Mouse (Mus musculus): ENCODE results near the gene Sorbs1. TPM values are rescaled to one million over a fixed set of nuclear protein-coding genes. Genes with fewer than 3 reads are reported as not detected.
A peak's percentile ranks its signal among the peaks of the same experiment; 100 is the strongest.

The Sorbs1 gene
- polyA plus RNA-seq, 1 experiment from 2014 or later, result 74.4 TPM

GRCm38 (mm10) chr19:40257396-40257795 lies 256.2 kb downstream of the Sorbs1 start:
- no peak for DNase-seq (ENCODE audit: low spot score)
- Histone ChIP-seq H3K27me3 (ENCODE audit: insufficient read depth, poor library complexity, severe bottlenecking) (no peaks in the 10 kb centered on the region), H3K36me3 (no peaks in the 10 kb centered on the region), H3K4me3 (no peak overlapping the region), H3K9me3 (no peaks in the 10 kb centered on the region), H3K4me1 (replicated peaks) (peaks cover 11% of the 10 kb centered on the region), H3K27ac (no peak overlapping the region)
- WGBS, result 66% methylated on average over 4 of the region's 4 CpGs

- Histone ChIP-seq H3K27me3 (ENCODE audit: insufficient read depth, poor library complexity, severe bottlenecking) (no peaks in the 10 kb centered on the region), H3K4me1 (replicated peaks) (peaks cover 11% of the 10 kb centered on the region), H3K36me3 (no peaks in the 10 kb centered on the region), H3K9me3 (no peaks in the 10 kb centered on the region), H3K4me3 (no peak overlapping the region), H3K27ac (no peak overlapping the region)
- no peak for DNase-seq (ENCODE audit: low spot score)
- 79% methylated on average over 2 of the region's 2 CpGs for WGBS
These were observed 257.1 kb downstream of the Sorbs1 start for GRCm38 (mm10) chr19:40256376-40257050.

DNA sequence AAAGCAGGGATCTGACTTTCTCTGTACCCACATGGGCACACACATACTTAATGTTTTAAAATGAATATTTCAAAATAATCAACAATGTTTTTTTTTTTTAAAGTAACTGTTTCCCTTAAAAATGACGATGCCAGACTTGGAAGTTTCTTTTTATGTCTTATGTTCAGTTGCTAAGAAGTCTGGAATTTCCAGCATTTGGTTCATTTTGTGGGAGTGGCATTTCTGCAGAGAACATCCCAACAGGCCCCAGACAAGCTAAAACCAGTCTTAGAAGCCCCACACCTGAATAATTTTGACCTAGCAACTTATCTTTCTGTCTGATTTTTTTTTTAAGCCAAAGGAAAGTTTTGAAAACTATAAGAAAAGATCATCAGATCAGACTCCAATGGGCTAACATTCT lies 258.0 kb downstream of the Sorbs1 start:
- Histone ChIP-seq H3K36me3 (no peaks in the 10 kb centered on the region), H3K27ac (no peak overlapping the region), H3K9me3 (no peaks in the 10 kb centered on the region), H3K4me1 (replicated peaks) (peaks cover 11% of the 10 kb centered on the region), H3K4me3 (no peak overlapping the region), H3K27me3 (ENCODE audit: insufficient read depth, poor library complexity, severe bottlenecking) (no peaks in the 10 kb centered on the region)
- 88% methylated on average over 1 of the region's 1 CpGs for WGBS
- no peak for DNase-seq (ENCODE audit: low spot score)

GRCm38 (mm10) chr19:40254741-40255140 lies 258.8 kb downstream of the Sorbs1 start:
- H3K4me3 ChIP-seq, result no peak overlapping the region
- no peak overlapping the region for H3K27ac ChIP-seq
- H3K36me3 ChIP-seq, result no peaks in the 10 kb centered on the region
- no peaks in the 10 kb centered on the region for H3K27me3 ChIP-seq (ENCODE audit: insufficient read depth, poor library complexity, severe bottlenecking)
- H3K4me1 ChIP-seq (replicated peaks), result peaks cover 11% of the 10 kb centered on the region
- 86% methylated on average over 3 of the region's 3 CpGs for WGBS
- no peaks in the 10 kb centered on the region for H3K9me3 ChIP-seq
- DNase-seq (ENCODE audit: low spot score), result no peak

GRCm38 (mm10) chr19:40253768-40254167 lies 259.8 kb downstream of the Sorbs1 start:
- Histone ChIP-seq H3K27me3 (ENCODE audit: insufficient read depth, poor library complexity, severe bottlenecking) (no peaks in the 10 kb centered on the region), H3K36me3 (no peaks in the 10 kb centered on the region), H3K4me1 (replicated peaks) (peaks cover 11% of the 10 kb centered on the region), H3K27ac (peak overlapping the region; percentile 29), H3K9me3 (no peaks in the 10 kb centered on the region), H3K4me3 (no peak overlapping the region)
- DNase-seq (ENCODE audit: low spot score), result peak; percentile 39
- WGBS, result 55% methylated on average over 13 of the region's 13 CpGs

DNA sequence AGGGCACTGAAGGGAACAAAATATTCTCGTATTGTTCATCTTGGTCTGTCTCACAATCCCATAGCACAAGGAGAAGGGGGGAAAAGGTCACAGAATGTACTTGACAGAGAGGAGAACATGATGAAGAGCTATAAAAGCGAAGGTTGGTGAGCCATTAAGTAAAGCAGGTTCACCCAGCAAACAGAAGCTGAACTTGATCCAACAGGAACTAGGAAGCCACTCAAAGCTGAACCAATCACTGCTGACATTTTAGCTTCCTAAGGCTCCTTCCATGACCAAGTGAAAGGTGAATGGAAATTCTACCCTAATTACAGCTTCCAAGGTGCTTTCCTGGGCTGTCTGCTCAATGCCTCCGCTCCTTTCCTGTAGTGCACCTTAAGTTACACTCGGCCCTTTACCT lies 262.5 kb downstream of the Sorbs1 start:
- DNase-seq (ENCODE audit: low spot score), result no peak
- H3K4me3 ChIP-seq, result no peak overlapping the region
- H3K27ac ChIP-seq, result no peak overlapping the region
- H3K9me3 ChIP-seq, result no peaks in the 10 kb centered on the region
- no peaks in the 10 kb centered on the region for H3K36me3 ChIP-seq
- no peaks in the 10 kb centered on the region for H3K27me3 ChIP-seq (ENCODE audit: insufficient read depth, poor library complexity, severe bottlenecking)
- peaks cover 17% of the 10 kb centered on the region for H3K4me1 ChIP-seq (replicated peaks)
- WGBS, result 84% methylated on average over 4 of the region's 4 CpGs

DNA sequence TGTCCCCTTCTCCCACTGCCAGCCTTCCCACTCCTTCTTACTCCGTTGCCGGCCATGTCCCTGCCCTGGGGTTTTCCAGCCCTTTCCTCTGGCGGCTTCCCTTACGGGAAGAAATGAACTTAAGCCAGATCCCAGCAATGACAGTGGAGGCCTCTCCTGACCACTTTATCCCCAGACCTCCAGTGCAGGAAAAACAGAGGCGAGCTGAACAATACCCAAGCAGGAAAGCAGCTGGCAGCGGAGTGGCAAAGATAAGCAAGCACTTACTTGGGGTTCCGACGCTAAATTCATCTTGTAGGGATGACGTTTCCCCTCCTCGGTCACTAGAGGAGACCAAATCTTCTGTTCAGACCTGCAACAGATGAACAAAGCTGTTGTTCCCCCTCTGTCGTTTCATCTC lies 264.2 kb downstream of the Sorbs1 start:
- 85% methylated on average over 11 of the region's 11 CpGs for WGBS
- H3K4me1 ChIP-seq (replicated peaks), result peaks cover 17% of the 10 kb centered on the region
- H3K27me3 ChIP-seq (ENCODE audit: insufficient read depth, poor library complexity, severe bottlenecking), result no peaks in the 10 kb centered on the region
- DNase-seq (ENCODE audit: low spot score), result no peak
- no peaks in the 10 kb centered on the region for H3K36me3 ChIP-seq
- no peak overlapping the region for H3K4me3 ChIP-seq
- H3K27ac ChIP-seq, result no peak overlapping the region
- no peaks in the 10 kb centered on the region for H3K9me3 ChIP-seq

DNA sequence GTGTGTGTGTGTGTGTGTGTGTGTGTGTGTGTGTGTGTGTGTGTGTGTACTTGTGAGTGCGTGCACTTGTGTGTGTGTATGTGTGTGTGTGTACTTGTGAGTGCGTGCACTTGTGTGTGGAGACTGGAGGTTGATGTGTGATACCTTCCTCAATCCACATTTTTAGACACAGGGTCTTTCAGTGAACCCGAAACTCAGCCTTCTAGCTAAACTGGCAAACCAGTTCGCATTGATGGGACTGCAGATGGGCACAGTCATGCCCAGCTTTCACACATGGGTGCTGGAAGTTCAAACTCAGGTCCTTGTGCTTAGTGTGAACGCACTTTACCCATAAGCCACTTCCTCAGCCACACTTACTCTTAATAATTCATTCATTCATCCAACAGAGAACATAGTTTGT lies 265.1 kb downstream of the Sorbs1 start:
- Histone ChIP-seq H3K4me1 (replicated peaks) (peaks cover 12% of the 10 kb centered on the region), H3K4me3 (no peak overlapping the region), H3K27me3 (ENCODE audit: insufficient read depth, poor library complexity, severe bottlenecking) (no peaks in the 10 kb centered on the region), H3K27ac (no peak overlapping the region), H3K9me3 (no peaks in the 10 kb centered on the region), H3K36me3 (no peaks in the 10 kb centered on the region)
- WGBS, result 88% methylated on average over 5 of the region's 5 CpGs
- DNase-seq (ENCODE audit: low spot score), result no peak

GRCm38 (mm10) chr19:40247268-40247666 lies 266.3 kb downstream of the Sorbs1 start:
- Histone ChIP-seq H3K27ac (no peak overlapping the region), H3K4me1 (replicated peaks) (peaks cover 10% of the 10 kb centered on the region; the same call in 1 of the 2 replicates), H3K4me3 (no peak overlapping the region), H3K27me3 (ENCODE audit: insufficient read depth, poor library complexity, severe bottlenecking) (no peaks in the 10 kb centered on the region), H3K9me3 (no peaks in the 10 kb centered on the region), H3K36me3 (peaks cover 8% of the 10 kb centered on the region; the same call in 1 of the 2 replicates)
- 48% methylated on average over 5 of the region's 5 CpGs for WGBS
- no peak for DNase-seq (ENCODE audit: low spot score)

- no peak overlapping the region for H3K4me3 ChIP-seq
- H3K4me1 ChIP-seq (replicated peaks), result peaks cover 10% of the 10 kb centered on the region; the same call in 1 of the 2 replicates
- no peak for DNase-seq (ENCODE audit: low spot score)
- no peaks in the 10 kb centered on the region for H3K9me3 ChIP-seq
- peaks cover 9% of the 10 kb centered on the region; the same call in 1 of the 2 replicates for H3K36me3 ChIP-seq
- peak overlapping the region; percentile 29; the same call in 1 of the 2 replicates for H3K27ac ChIP-seq
- no peaks in the 10 kb centered on the region for H3K27me3 ChIP-seq (ENCODE audit: insufficient read depth, poor library complexity, severe bottlenecking)
- 80% methylated on average over 7 of the region's 7 CpGs for WGBS
These were observed 266.8 kb downstream of the Sorbs1 start for GRCm38 (mm10) chr19:40246646-40247267.

Other genes starting within 250 kb of the Sorbs1 start
- gene Pdlim1, start 241.9 kb downstream of the Sorbs1 start, polyA plus RNA-seq (2016; fragmentation: Nextera tagmentation; extraction: Ambion mirVana), result 105 and 123 TPM in 2 replicates
- 94.3 and 96.1 TPM in 2 replicates for gene Aldh18a1, start 74.7 kb upstream of the Sorbs1 start, polyA plus RNA-seq (2016; fragmentation: Nextera tagmentation; extraction: Ambion mirVana)
- gene Tctn3, start 98.5 kb upstream of the Sorbs1 start, polyA plus RNA-seq (2016; fragmentation: Nextera tagmentation; extraction: Ambion mirVana), result 12.2 and 13.7 TPM in 2 replicates
- 4.5 and 5.0 TPM in 2 replicates for gene Entpd1, start 98.6 kb upstream of the Sorbs1 start, polyA plus RNA-seq (2016; fragmentation: Nextera tagmentation; extraction: Ambion mirVana)
- gene Cc2d2b, start 235.0 kb upstream of the Sorbs1 start, polyA plus RNA-seq (2016; fragmentation: Nextera tagmentation; extraction: Ambion mirVana), result 0.20 and 0.55 TPM in 2 replicates